Mouse (Mus musculus): ENCODE results near the gene Zic3. TPM values are rescaled to one million over a fixed set of nuclear protein-coding genes. Genes with fewer than 3 reads are reported as not detected.

Zic3 gene
- not detected for total RNA-seq (2021)
- long read RNA-seq, experiment 1: 0 reads
- long read RNA-seq, experiment 2: 0 reads

- no peak for DNase-seq
- intact Hi-C loops (cut with DNase I; ENCODE audit: low total_unique reads): no loop called here
Measured at GRCm38 (mm10) chrX:58022400-58022799, at the start of gene Zic3. TSS of gene Zic3 (plus strand) at chrX:58022700.

GRCm38 (mm10) chrX:57982351-57982750 lies 40.1 kb upstream of the Zic3 start:
- intact Hi-C loops (cut with DNase I; ENCODE audit: low total_unique reads): no loop called here

GRCm38 (mm10) chrX:57987455-57988109 lies 34.9 kb upstream of the Zic3 start:
- intact Hi-C loops (cut with DNase I; ENCODE audit: low total_unique reads): no loop called here
- no peak for DNase-seq

More at GRCm38 (mm10) chrX:57982351-57982750, 40.1 kb upstream of the Zic3 start:
- DNase-seq: no peak

- intact Hi-C loops (cut with DNase I; ENCODE audit: low total_unique reads): no loop called here
- DNase-seq: no peak
Measured at GRCm38 (mm10) chrX:58013391-58013790, 9.1 kb upstream of the Zic3 start.

- intact Hi-C loops (cut with DNase I; ENCODE audit: low total_unique reads): no loop called here
- no peak for DNase-seq
Measured at GRCm38 (mm10) chrX:58014093-58014492, 8.4 kb upstream of the Zic3 start.

- DNase-seq: no peak
- intact Hi-C loops (cut with DNase I; ENCODE audit: low total_unique reads): no loop called here
Measured at GRCm38 (mm10) chrX:58014761-58015160, 7.7 kb upstream of the Zic3 start.

GRCm38 (mm10) chrX:58015336-58015945 lies 7.1 kb upstream of the Zic3 start:
- intact Hi-C loops (cut with DNase I; ENCODE audit: low total_unique reads): no loop called here
- DNase-seq: no peak

- DNase-seq: no peak
- intact Hi-C loops (cut with DNase I; ENCODE audit: low total_unique reads): no loop called here
Measured at GRCm38 (mm10) chrX:58018720-58019119, 3.8 kb upstream of the Zic3 start.

- intact Hi-C loops (cut with DNase I; ENCODE audit: low total_unique reads): no loop called here
- DNase-seq: no peak
Measured at GRCm38 (mm10) chrX:58019257-58019953, 3.1 kb upstream of the Zic3 start.

GRCm38 (mm10) chrX:58027631-58028030 lies 5.1 kb downstream of the Zic3 start:
- intact Hi-C loops (cut with DNase I; ENCODE audit: low total_unique reads): no loop called here

GRCm38 (mm10) chrX:58028082-58028481 lies 5.6 kb downstream of the Zic3 start:
- DNase-seq: no peak
- intact Hi-C loops (cut with DNase I; ENCODE audit: low total_unique reads): no loop called here

More at GRCm38 (mm10) chrX:58027631-58028030, 5.1 kb downstream of the Zic3 start:
- DNase-seq: no peak

- no peak for DNase-seq
- intact Hi-C loops (cut with DNase I; ENCODE audit: low total_unique reads): no loop called here
Measured at GRCm38 (mm10) chrX:58028858-58029257, 6.4 kb downstream of the Zic3 start.

- peak; percentile 24 for DNase-seq
- intact Hi-C loops (cut with DNase I; ENCODE audit: low total_unique reads): no loop called here
Measured at GRCm38 (mm10) chrX:58030100-58030834, 7.8 kb downstream of the Zic3 start.

GRCm38 (mm10) chrX:58030835-58031670 lies 8.6 kb downstream of the Zic3 start:
- DNase-seq: no peak
- intact Hi-C loops (cut with DNase I; ENCODE audit: low total_unique reads): no loop called here

- DNase-seq: no peak
- intact Hi-C loops (cut with DNase I; ENCODE audit: low total_unique reads): no loop called here
Measured at GRCm38 (mm10) chrX:58031671-58032605, 9.4 kb downstream of the Zic3 start.

- intact Hi-C loops (cut with DNase I; ENCODE audit: low total_unique reads): no loop called here
- no peak for DNase-seq
Measured at GRCm38 (mm10) chrX:58032622-58033021, 10.1 kb downstream of the Zic3 start.

- intact Hi-C loops (cut with DNase I; ENCODE audit: low total_unique reads): no loop called here
- no peak for DNase-seq
Measured at GRCm38 (mm10) chrX:58033521-58033920, 11.0 kb downstream of the Zic3 start.

Data from gastrocnemius, postnatal 14 days (tissue).